Mouse (Mus musculus) kidney, embryonic 15.5 days (tissue): ENCODE results near the gene P4hb. TPM values are rescaled to one million over a fixed set of nuclear protein-coding genes. Genes with fewer than 3 reads are reported as not detected.

Source experiments
- ATAC-seq: fragments of 200-750 bp; cut with Nextera tagmentation; replicated peaks from 2 replicates; pipeline ENCODE4 v1.8.0; 2017; ENCODE audit warnings: moderate TSS enrichment; ENCODE audit not compliant: low FRiP score
- H3K27ac ChIP-seq: fragments of 300-500 bp; sonication (generic); 2 replicates; pipeline ENCODE4 v1.5.1; 2015; ENCODE audit warnings: mild to moderate bottlenecking, inconsistent platforms
- H3K27me3 ChIP-seq: fragments of 300-500 bp; sonication (generic); 2 replicates; pipeline ENCODE4 v1.6.1; 2015; ENCODE audit warnings: inconsistent platforms
- H3K36me3 ChIP-seq: fragments of 300-500 bp; sonication (generic); 2 replicates; pipeline ENCODE4 v1.6.1; 2015; ENCODE audit warnings: inconsistent platforms
- H3K4me1 ChIP-seq: fragments of 300-500 bp; sonication (generic); 2 replicates; pipeline ENCODE4 v1.6.1; 2015; ENCODE audit warnings: inconsistent platforms
- H3K4me2 ChIP-seq: fragments of 300-500 bp; sonication (generic); 2 replicates; pipeline ENCODE4 v1.6.1; 2015; ENCODE audit warnings: moderate library complexity, mild to moderate bottlenecking, inconsistent platforms
- H3K4me3 ChIP-seq: fragments of 300-500 bp; sonication (generic); replicated peaks from 2 replicates; pipeline ENCODE4 v1.5.1; 2015; ENCODE audit warnings: mild to moderate bottlenecking, inconsistent platforms
- H3K9ac ChIP-seq: fragments of 300-500 bp; sonication (generic); 2 replicates; pipeline ENCODE4 v1.6.1; 2015; ENCODE audit warnings: mild to moderate bottlenecking, inconsistent platforms
- H3K9me3 ChIP-seq: fragments of 300-500 bp; sonication (generic); replicated peaks from 2 replicates; pipeline ENCODE4 v1.6.1; 2016; ENCODE audit warnings: inconsistent platforms
- WGBS: fragments of 180-500 bp; shearing (Covaris S2); methylation state at CpG from one replicate; pipeline ENCODE4 v1.1.7; 2015; ENCODE audit warnings: mixed read lengths; 5-methylcytosine and 5-hydroxymethylcytosine counted together
- polyA plus RNA-seq: library from polyadenylated mRNA; unstranded; fragments of >200 nt; fragmentation: Nextera tagmentation; extraction: Ambion mirVana; gene quantifications from 2 replicates; pipeline ENCODE4 v1.2.1, GENCODE M21; 2015

P4hb gene
- polyA plus RNA-seq, 1 experiment from 2014 or later: 736 TPM

DNA sequence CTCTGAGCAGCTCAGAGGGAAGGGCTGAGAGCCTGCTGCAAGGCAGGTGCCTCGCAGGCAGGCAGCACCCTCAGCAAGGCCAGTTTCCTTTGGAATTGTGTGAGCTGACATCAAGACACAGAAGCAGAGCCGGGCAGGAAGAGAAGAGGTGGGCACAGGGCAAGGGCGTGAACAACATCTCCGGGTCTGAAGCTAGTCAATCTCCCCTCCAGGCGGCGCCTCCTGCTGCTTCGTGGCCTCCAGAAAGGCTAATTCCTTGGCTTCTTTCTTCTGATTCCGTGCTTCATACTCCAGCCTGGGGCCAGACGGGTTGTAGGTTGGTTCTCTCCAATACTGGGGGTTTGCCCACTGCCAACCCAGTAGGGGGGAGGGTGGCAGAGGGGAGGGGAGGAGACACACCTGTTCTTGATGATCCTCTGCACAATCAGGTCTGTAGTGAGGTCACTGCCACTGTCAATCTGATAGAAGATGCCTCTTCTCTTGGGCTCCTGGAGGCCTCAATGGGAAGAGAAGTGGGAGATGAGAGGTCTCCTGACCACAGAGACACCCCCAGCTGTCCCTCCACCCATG is 37.5 kb upstream of the P4hb start:
- Histone ChIP-seq H3K27me3 (no peaks in the 10 kb centered on the region), H3K4me1 (peaks cover 29% of the 10 kb centered on the region), H3K9ac (no peak overlapping the region), H3K36me3 (peaks cover 61% of the 10 kb centered on the region), H3K27ac (no peak overlapping the region), H3K9me3 (no peaks in the 10 kb centered on the region), H3K4me3 (no peak overlapping the region), H3K4me2 (no peak overlapping the region)
- ATAC-seq: no peak
- 83% methylated on average over 9 of the region's 9 CpGs for WGBS

DNA sequence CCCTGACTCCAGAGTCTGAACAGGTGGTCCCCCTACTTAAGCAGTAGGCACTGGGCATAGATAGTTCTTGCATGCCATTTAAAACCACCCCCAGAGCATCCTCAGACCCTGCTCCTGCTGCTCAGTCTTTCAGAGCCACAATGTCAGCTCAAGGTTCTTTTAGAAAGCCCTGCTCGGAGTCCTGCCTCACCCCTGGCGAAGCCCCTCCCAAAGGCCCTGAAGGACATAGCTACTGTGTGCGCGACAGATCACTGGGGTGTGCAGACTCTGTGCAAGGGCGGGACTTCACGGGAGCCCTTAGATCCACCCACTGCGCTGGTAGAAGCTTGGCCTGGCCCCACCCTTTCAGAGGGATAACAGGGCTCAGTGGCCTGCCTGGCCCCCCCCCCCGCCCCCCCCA is 36.2 kb upstream of the P4hb start:
- Histone ChIP-seq H3K4me2 (peak overlapping the region; percentile 65), H3K9ac (no peak overlapping the region; the same call in 1 of the 2 replicates), H3K27ac (peak overlapping the region; percentile 33), H3K27me3 (no peaks in the 10 kb centered on the region), H3K9me3 (no peaks in the 10 kb centered on the region), H3K4me3 (peak overlapping the region; percentile 37; the same call in 1 of the 2 replicates), H3K4me1 (peaks cover 29% of the 10 kb centered on the region), H3K36me3 (peaks cover 66% of the 10 kb centered on the region)
- WGBS: 20% methylated on average over 8 of the region's 8 CpGs
- peak; percentile 63 for ATAC-seq

DNA sequence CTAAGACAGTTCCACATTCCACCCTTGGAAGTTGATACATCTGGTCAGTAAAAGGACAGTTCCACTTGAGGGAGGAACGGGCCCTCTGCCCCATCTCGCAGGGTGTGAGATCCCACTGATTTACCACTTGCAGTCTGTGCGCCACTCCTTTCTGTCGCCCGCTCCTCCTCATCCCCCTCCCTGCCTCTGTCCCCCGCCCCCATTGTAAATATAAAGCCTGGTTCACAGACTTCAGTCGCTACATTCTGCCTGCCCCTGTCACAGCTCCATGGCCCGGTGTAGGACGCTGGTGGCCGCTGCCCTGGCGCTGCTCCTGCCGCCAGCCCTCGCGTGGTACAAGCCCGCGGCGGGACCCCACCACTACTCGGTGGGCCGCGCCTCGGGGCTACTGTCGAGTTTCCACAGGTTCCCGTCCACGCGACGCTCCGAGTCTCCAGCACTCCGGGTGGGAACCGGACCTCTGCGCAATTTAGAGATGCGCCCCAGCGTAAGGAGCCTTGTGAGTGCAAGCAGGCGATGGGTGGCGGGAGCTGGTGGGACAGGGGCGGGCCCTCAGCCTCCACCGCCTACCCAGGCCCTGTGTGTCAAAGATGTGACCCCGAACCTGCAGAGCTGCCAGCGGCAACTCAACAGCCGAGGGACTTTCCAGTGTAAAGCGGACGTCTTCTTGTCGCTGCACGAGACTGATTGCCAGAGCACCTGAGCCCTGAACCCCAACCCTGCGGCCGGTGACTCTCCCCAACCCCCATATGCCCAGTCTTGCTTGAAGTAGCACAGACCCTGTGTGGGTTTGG is 35.4 kb upstream of the P4hb start, which contains the start of gene Npb:
Npb (plus strand) TSS at position 237 of the 794 bp plus-strand sequence.
- Histone ChIP-seq H3K4me2 (peak within 1 kb of the TSS; percentile 65), H3K4me3 (peak within 1 kb of the TSS; percentile 37), H3K36me3 (peaks cover 66% of the 10 kb centered on the region), H3K27me3 (no peaks in the 10 kb centered on the region), H3K27ac (peak within 1 kb of the TSS; percentile 33), H3K9me3 (no peaks in the 10 kb centered on the region), H3K9ac (peak within 1 kb of the TSS; percentile 44), H3K4me1 (peaks cover 29% of the 10 kb centered on the region)
- 4% methylated on average over 45 of the region's 45 CpGs for WGBS
- 0 out of 2 replicates have a peak, but pooled peaks have one; percentile 17 for ATAC-seq

DNA sequence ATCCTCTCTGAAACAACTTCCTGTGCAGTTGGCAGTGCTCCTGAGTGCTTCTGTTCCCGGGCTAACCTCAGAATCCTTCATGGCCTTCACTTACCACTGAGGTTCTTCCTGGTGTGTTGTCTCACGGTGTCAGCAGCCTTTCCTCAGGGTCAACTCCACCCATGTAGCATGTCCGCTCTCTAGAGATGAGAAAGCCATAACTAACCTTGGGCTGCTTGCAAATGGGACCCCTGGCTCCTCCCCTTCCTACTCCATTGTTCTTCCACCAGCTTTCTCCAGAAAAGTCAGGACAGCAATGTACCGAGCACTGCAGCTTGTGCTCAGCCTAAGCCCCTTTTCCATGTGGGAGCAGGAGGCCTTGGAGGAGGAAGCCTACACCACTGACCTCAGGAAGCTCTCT is 33.7 kb upstream of the P4hb start:
- Histone ChIP-seq H3K9me3 (no peaks in the 10 kb centered on the region), H3K4me3 (no peak overlapping the region), H3K4me2 (no peak overlapping the region), H3K36me3 (peaks cover 67% of the 10 kb centered on the region), H3K27ac (0 out of 2 replicates have a peak overlapping the region, but pooled peaks have one; percentile 1), H3K27me3 (no peaks in the 10 kb centered on the region), H3K4me1 (peaks cover 29% of the 10 kb centered on the region), H3K9ac (0 out of 2 replicates have a peak overlapping the region, but pooled peaks have one; percentile 7)
- no peak for ATAC-seq
- 66% methylated on average over 4 of the region's 4 CpGs for WGBS

DNA sequence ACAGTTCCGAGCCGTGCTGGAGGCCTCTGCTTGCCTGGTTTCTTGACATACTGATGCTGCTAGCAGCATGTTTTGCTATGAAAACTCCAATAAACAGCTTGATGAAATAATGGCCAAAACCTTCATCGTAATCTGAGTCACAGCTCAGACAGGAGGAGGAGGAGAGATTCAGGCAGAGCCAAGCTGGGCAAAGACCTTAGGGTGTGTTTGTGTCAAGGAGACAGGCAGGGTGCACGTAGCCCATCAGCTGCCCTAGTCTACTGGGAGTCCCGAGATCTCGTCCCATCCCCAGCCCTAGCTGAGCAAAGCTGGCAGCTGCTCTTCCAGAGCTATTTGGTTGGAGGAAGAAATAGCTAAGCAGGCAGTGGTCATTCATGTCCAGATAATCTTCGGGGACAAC is 32.6 kb upstream of the P4hb start:
- no peak overlapping the region for H3K4me2 ChIP-seq
- no peak overlapping the region for H3K27ac ChIP-seq
- no peaks in the 10 kb centered on the region for H3K9me3 ChIP-seq
- H3K27me3 ChIP-seq: no peaks in the 10 kb centered on the region
- peaks cover 66% of the 10 kb centered on the region for H3K36me3 ChIP-seq
- H3K9ac ChIP-seq: no peak overlapping the region
- 90% methylated on average over 7 of the region's 7 CpGs for WGBS
- ATAC-seq: no peak
- peaks cover 29% of the 10 kb centered on the region for H3K4me1 ChIP-seq
- no peak overlapping the region for H3K4me3 ChIP-seq

- Histone ChIP-seq H3K4me2 (no peak overlapping the region), H3K9ac (no peak overlapping the region), H3K36me3 (peaks cover 68% of the 10 kb centered on the region), H3K27ac (no peak overlapping the region), H3K4me1 (peaks cover 29% of the 10 kb centered on the region), H3K27me3 (no peaks in the 10 kb centered on the region), H3K4me3 (no peak overlapping the region), H3K9me3 (no peaks in the 10 kb centered on the region)
- WGBS: 78% methylated on average over 2 of the region's 2 CpGs
- ATAC-seq: no peak
Observed at GRCm38 (mm10) chr11:120603545-120603944, 30.5 kb upstream of the P4hb start.

- peaks cover 72% of the 10 kb centered on the region for H3K36me3 ChIP-seq
- no peaks in the 10 kb centered on the region for H3K9me3 ChIP-seq
- H3K9ac ChIP-seq: no peak overlapping the region
- no peak overlapping the region for H3K4me3 ChIP-seq
- no peak for ATAC-seq
- no peak overlapping the region for H3K27ac ChIP-seq
- no peaks in the 10 kb centered on the region for H3K27me3 ChIP-seq
- 94% methylated on average over 3 of the region's 3 CpGs for WGBS
- H3K4me2 ChIP-seq: no peak overlapping the region
- H3K4me1 ChIP-seq: peaks cover 29% of the 10 kb centered on the region
Observed at GRCm38 (mm10) chr11:120600716-120601115, 27.7 kb upstream of the P4hb start.

DNA sequence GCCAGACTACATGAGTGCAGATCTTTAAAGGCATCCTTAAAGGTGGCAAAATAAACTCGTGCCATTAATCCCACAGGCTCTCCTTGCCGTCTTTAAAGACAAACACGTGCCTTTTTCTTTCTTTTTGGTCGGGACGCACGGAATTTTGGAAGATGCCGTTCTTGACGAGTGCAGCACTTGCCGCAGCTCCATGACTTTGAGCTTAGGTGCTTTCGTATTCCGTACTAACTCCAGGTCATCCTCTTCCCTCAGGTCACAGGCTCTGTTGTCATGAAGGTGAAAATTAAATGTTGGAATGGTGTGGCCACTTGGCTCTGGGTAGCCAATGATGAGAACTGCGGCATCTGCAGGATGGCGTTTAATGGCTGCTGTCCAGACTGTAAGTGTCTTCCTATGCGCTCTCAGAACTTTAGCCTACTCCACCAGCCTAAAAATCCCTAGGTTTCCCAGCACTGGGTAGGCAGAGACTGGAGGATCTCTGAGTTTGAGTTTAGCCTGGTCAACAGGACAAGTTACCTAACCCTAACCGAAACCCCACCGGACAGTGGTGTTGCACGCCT is 26.0 kb upstream of the P4hb start:
- Histone ChIP-seq H3K27ac (peak overlapping the region; percentile 89), H3K4me3 (peak overlapping the region; percentile 99), H3K4me1 (peaks cover 32% of the 10 kb centered on the region), H3K9ac (peak overlapping the region; percentile 74), H3K4me2 (peak overlapping the region; percentile 92), H3K27me3 (no peaks in the 10 kb centered on the region), H3K36me3 (peaks cover 71% of the 10 kb centered on the region), H3K9me3 (no peaks in the 10 kb centered on the region)
- ATAC-seq: no peak
- WGBS: 41% methylated on average over 17 of the region's 17 CpGs

DNA sequence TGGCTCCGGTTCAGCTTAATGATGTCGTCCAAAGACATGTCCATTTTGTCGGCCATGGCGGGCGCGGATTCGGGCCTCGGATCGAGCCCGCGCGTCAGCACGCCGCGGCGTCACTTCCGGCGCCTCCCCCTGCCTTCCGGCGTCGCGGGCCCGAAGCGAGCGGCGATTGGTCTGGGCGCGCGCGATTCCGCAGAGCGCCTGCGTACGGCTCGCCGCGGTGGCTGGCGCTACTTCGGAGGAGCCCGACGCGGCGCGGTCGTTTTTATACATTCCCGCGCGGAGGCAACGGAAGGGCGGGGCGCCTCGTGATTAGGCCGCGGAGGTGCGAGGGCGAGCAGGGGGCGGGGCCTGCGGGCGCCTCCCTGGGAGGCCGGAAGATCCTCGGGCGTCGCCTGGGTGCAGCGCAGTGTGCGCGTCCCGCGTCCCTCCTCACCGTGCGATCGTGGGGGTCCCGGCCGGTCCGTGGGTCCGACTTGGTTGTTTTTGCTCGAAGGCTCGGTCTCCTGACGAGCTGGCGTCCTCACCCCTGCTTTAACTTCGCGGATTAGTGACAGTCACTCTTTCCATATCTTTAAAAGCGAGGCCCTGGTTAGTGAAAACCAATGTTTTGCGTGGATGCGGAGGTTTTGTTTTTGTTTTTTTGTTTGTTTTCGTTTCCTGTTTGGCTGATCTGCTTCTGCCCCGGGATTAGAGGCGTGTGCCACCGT is 25.4 kb upstream of the P4hb start, which contains the start of the genes Alyref and Anapc11:
Alyref (minus strand) TSS at position 83 of the 707 bp plus-strand sequence.
Anapc11 (plus strand) TSS at position 139 of the 707 bp plus-strand sequence.
- Histone ChIP-seq H3K4me2 (peak within 1 kb of the TSS; percentile 92), H3K9me3 (no peaks in the 10 kb centered on the region), H3K27me3 (no peaks in the 10 kb centered on the region), H3K36me3 (peaks cover 71% of the 10 kb centered on the region), H3K4me3 (peak within 1 kb of the TSS; percentile 99), H3K9ac (peak within 1 kb of the TSS; percentile 92), H3K4me1 (peaks cover 32% of the 10 kb centered on the region), H3K27ac (peak within 1 kb of the TSS; percentile 89)
- WGBS: under 1% methylated on average over 86 of the region's 88 CpGs
- peak; percentile 98 for ATAC-seq

DNA sequence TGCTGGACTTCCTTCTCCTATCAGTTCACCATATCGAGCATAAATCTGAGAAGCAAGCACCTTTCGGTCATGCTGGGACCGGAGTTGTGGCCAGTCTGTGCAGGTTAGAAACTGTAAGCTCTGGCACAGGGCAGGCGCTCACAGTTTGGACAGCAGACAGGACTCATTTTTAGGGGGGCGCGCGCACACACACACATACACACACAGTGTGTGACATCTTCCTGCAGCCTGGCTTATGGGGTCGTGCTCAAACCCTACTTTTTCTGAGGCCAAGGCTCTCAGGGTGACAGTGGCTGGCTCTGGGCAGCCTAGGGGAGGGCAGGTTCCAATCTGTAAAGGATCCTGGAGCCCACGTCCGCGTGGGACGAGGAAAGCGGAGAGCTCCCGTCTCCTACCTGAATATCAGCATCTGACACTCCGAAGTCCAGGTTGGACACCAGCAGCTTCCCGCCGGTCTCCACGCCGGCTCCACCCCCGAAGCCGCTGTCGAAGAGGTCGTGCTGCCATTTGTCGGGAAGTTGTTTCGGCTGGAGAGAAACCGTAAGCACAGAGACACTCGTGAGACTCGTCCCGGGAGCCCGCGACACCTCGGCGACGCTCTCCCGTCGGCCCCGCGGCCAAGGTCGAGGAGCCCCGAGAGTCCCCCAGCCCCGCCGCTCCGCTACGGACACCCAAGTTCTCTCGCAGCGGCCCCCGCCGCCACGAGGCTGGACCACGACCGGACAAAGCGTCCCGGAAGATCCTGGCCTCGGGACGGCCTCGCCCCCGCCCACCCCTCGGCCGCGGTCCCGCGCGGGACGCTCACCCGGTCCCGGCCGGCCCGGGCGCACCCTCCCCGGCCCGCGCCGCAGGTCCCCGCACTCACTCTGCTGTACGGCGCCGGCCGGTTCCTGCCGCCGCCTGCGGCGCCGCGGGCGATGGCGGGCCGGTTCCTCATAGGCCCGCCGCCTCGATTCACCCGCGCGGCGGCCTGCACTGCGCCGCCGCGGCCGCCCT is 24.5 kb upstream of the P4hb start:
- 2% methylated on average over 99 of the region's 99 CpGs for WGBS
- no peaks in the 10 kb centered on the region for H3K27me3 ChIP-seq

GRCm38 (mm10) chr11:120588531-120588930 is 15.5 kb upstream of the P4hb start:
- ATAC-seq: no peak
- Histone ChIP-seq H3K4me3 (no peak overlapping the region), H3K36me3 (peaks cover 99% of the 10 kb centered on the region), H3K27me3 (no peaks in the 10 kb centered on the region), H3K4me1 (no peaks in the 10 kb centered on the region), H3K27ac (no peak overlapping the region), H3K9ac (no peak overlapping the region), H3K4me2 (no peak overlapping the region), H3K9me3 (no peaks in the 10 kb centered on the region)
- 90% methylated on average over 6 of the region's 6 CpGs for WGBS

More for the DNA sequence above, 24.5 kb upstream of the P4hb start:
- H3K4me1 ChIP-seq: peaks cover 32% of the 10 kb centered on the region
- ATAC-seq: peak; percentile 61
- peak overlapping the region; percentile 89 for H3K27ac ChIP-seq
- H3K4me2 ChIP-seq: peak overlapping the region; percentile 92
- H3K9me3 ChIP-seq: no peaks in the 10 kb centered on the region
- peak overlapping the region; percentile 92 for H3K9ac ChIP-seq
- H3K4me3 ChIP-seq: peak overlapping the region; percentile 99
- peaks cover 71% of the 10 kb centered on the region for H3K36me3 ChIP-seq
